Mouse (Mus musculus) adrenal gland, adult 8-10 months (tissue): ENCODE data around the gene Tmem237. TPM values are rescaled to one million over a fixed set of nuclear protein-coding genes. Genes with fewer than 3 reads are reported as not detected.

Source experiments
- DNase-seq: peaks from one replicate; pipeline ENCODE4 v3.0.0; 2022
- total RNA-seq, 4 experiments: library from RNA; stranded (reverse); gene quantifications; 2 replicates each; pipeline ENCODE4 v1.2.4; 2022

The Tmem237 gene
- total RNA-seq: 10 to 100 TPM; 19.4 to 32.7 (median 26.3) TPM

- peak; percentile 91 for DNase-seq
These were observed at the start of gene Tmem237 for GRCm38 (mm10) chr1:59119720-59120457. Gene Tmem237 (minus strand): TSS chr1:59120408.

GRCm38 (mm10) chr1:59169586-59169985 lies 49.4 kb upstream of the Tmem237 start:
- no peak for DNase-seq

- no peak for DNase-seq
These were observed 48.3 kb upstream of the Tmem237 start for GRCm38 (mm10) chr1:59168556-59168955.

- DNase-seq: no peak
These were observed 47.6 kb upstream of the Tmem237 start for GRCm38 (mm10) chr1:59167654-59168425.

- DNase-seq: no peak
These were observed 46.2 kb upstream of the Tmem237 start for GRCm38 (mm10) chr1:59166232-59166905.

- no peak for DNase-seq
These were observed 43.7 kb upstream of the Tmem237 start for GRCm38 (mm10) chr1:59163918-59164317.

GRCm38 (mm10) chr1:59163030-59163461 lies 42.8 kb upstream of the Tmem237 start, which contains the start of gene Mpp4:
Gene Mpp4 (minus strand): TSS chr1:59163389.
- DNase-seq: no peak

GRCm38 (mm10) chr1:59162309-59163024 lies 42.3 kb upstream of the Tmem237 start:
- no peak for DNase-seq

- DNase-seq: no peak
These were observed 41.2 kb upstream of the Tmem237 start for GRCm38 (mm10) chr1:59161396-59161795.

- no peak for DNase-seq
These were observed 40.7 kb upstream of the Tmem237 start for GRCm38 (mm10) chr1:59160871-59161270.

- DNase-seq: no peak
These were observed 38.9 kb upstream of the Tmem237 start for GRCm38 (mm10) chr1:59159136-59159535.

GRCm38 (mm10) chr1:59158498-59158897 lies 38.3 kb upstream of the Tmem237 start:
- no peak for DNase-seq

- DNase-seq: no peak
These were observed 37.6 kb upstream of the Tmem237 start for GRCm38 (mm10) chr1:59157846-59158245.

GRCm38 (mm10) chr1:59152346-59152745 lies 32.1 kb upstream of the Tmem237 start:
- DNase-seq: no peak

GRCm38 (mm10) chr1:59150542-59150941 lies 30.3 kb upstream of the Tmem237 start:
- no peak for DNase-seq

- no peak for DNase-seq
These were observed 24.3 kb upstream of the Tmem237 start for GRCm38 (mm10) chr1:59144543-59144942.

GRCm38 (mm10) chr1:59142809-59143208 lies 22.6 kb upstream of the Tmem237 start:
- DNase-seq: peak; percentile 20

- no peak for DNase-seq
These were observed 14.2 kb upstream of the Tmem237 start for GRCm38 (mm10) chr1:59134419-59134818.

GRCm38 (mm10) chr1:59128879-59129278 lies 8.7 kb upstream of the Tmem237 start:
- DNase-seq: no peak

- DNase-seq: no peak
These were observed 5.3 kb upstream of the Tmem237 start for GRCm38 (mm10) chr1:59125558-59125957.

GRCm38 (mm10) chr1:59110524-59110923 lies 9.7 kb downstream of the Tmem237 start:
- DNase-seq: no peak

GRCm38 (mm10) chr1:59102071-59102470 lies 18.1 kb downstream of the Tmem237 start:
- DNase-seq: no peak
